Mouse (Mus musculus) hindlimb bud, embryonic 11.5 days (tissue): Measurements from ENCODE around the gene Rnf7.

ENCODE experiments used
- DNase-seq: peaks from one replicate; pipeline ENCODE4 v3.0.0-alpha.2; 2012; ENCODE audit warnings: low read depth, low spot score; ENCODE audit errors: extremely low spot score

Gene Rnf7

GRCm38 (mm10) chr9:96470266-96470974, 8.1 kb downstream of the Rnf7 start:
- no peak for DNase-seq

- no peak for DNase-seq
Measured at GRCm38 (mm10) chr9:96469556-96470265, 8.8 kb downstream of the Rnf7 start.

GRCm38 (mm10) chr9:96463708-96464107, 14.8 kb downstream of the Rnf7 start:
- DNase-seq, result no peak

GRCm38 (mm10) chr9:96461607-96462006, 16.9 kb downstream of the Rnf7 start:
- no peak for DNase-seq

- DNase-seq, result no peak
Measured at GRCm38 (mm10) chr9:96460117-96460865, 18.2 kb downstream of the Rnf7 start.

GRCm38 (mm10) chr9:96455618-96456017, 22.9 kb downstream of the Rnf7 start:
- no peak for DNase-seq

- no peak for DNase-seq
Measured at GRCm38 (mm10) chr9:96452956-96453355, 25.5 kb downstream of the Rnf7 start.

GRCm38 (mm10) chr9:96450900-96451720, 27.4 kb downstream of the Rnf7 start:
- DNase-seq, result no peak

- DNase-seq, result no peak
Measured at GRCm38 (mm10) chr9:96449514-96449913, 29.0 kb downstream of the Rnf7 start.

- no peak for DNase-seq
Measured at GRCm38 (mm10) chr9:96445351-96445750, 33.1 kb downstream of the Rnf7 start.

- no peak for DNase-seq
Measured at GRCm38 (mm10) chr9:96442081-96442480, 36.4 kb downstream of the Rnf7 start.

GRCm38 (mm10) chr9:96438334-96438871, 40.1 kb downstream of the Rnf7 start:
- DNase-seq, result no peak

- no peak for DNase-seq
Measured at GRCm38 (mm10) chr9:96437805-96438333, 40.6 kb downstream of the Rnf7 start.

GRCm38 (mm10) chr9:96436901-96437804, 41.3 kb downstream of the Rnf7 start:
- no peak for DNase-seq

- no peak for DNase-seq
Measured at GRCm38 (mm10) chr9:96432575-96432974, 45.9 kb downstream of the Rnf7 start.

- DNase-seq, result no peak
Measured at GRCm38 (mm10) chr9:96431081-96431480, 47.4 kb downstream of the Rnf7 start.

GRCm38 (mm10) chr9:96428336-96429046, 50.0 kb downstream of the Rnf7 start:
- no peak for DNase-seq

- no peak for DNase-seq
Measured at GRCm38 (mm10) chr9:96424027-96424426, 54.4 kb downstream of the Rnf7 start.
